Mouse (Mus musculus) layer of hippocampus, adult 9-10 months (tissue): ENCODE data around the gene Rps6ka4.

ENCODE experiments used
- DNase-seq: peaks from one replicate; pipeline ENCODE4 v3.0.0; 2022; ENCODE audit warnings: low spot score

Gene Rps6ka4

GRCm38 (mm10) chr19:6840475-6841291 is at the start of gene Rps6ka4:
Gene Rps6ka4, minus strand, starts transcription at chr19:6840636.
- DNase-seq = no peak

GRCm38 (mm10) chr19:6877965-6878364 is 37.5 kb upstream of the Rps6ka4 start:
- DNase-seq = no peak

GRCm38 (mm10) chr19:6876799-6877198 is 36.4 kb upstream of the Rps6ka4 start:
- no peak for DNase-seq

- no peak for DNase-seq
Measured at GRCm38 (mm10) chr19:6875834-6876233, 35.4 kb upstream of the Rps6ka4 start.

GRCm38 (mm10) chr19:6874257-6874656 is 33.8 kb upstream of the Rps6ka4 start:
- no peak for DNase-seq

GRCm38 (mm10) chr19:6872701-6873100 is 32.3 kb upstream of the Rps6ka4 start:
- no peak for DNase-seq

- DNase-seq = no peak
Measured at GRCm38 (mm10) chr19:6871574-6872271, 31.3 kb upstream of the Rps6ka4 start.

GRCm38 (mm10) chr19:6869355-6869754 is 28.9 kb upstream of the Rps6ka4 start:
- DNase-seq = no peak

- DNase-seq = no peak
Measured at GRCm38 (mm10) chr19:6861451-6861850, 21.0 kb upstream of the Rps6ka4 start.

- DNase-seq = no peak
Measured at GRCm38 (mm10) chr19:6860706-6861105, 20.3 kb upstream of the Rps6ka4 start.

- no peak for DNase-seq
Measured at GRCm38 (mm10) chr19:6859971-6860370, 19.5 kb upstream of the Rps6ka4 start.

- DNase-seq = no peak
Measured at GRCm38 (mm10) chr19:6859032-6859651, 18.7 kb upstream of the Rps6ka4 start.

GRCm38 (mm10) chr19:6858031-6858430 is 17.6 kb upstream of the Rps6ka4 start, which contains the start of gene Ccdc88b:
Gene Ccdc88b, minus strand, starts transcription at chr19:6858211.
- no peak for DNase-seq

GRCm38 (mm10) chr19:6857391-6858005 is 17.1 kb upstream of the Rps6ka4 start:
- no peak for DNase-seq

GRCm38 (mm10) chr19:6857003-6857360 is 16.5 kb upstream of the Rps6ka4 start:
- DNase-seq = no peak

- no peak for DNase-seq
Measured at GRCm38 (mm10) chr19:6856281-6857002, 16.0 kb upstream of the Rps6ka4 start.

GRCm38 (mm10) chr19:6855225-6856031 is 15.0 kb upstream of the Rps6ka4 start:
- no peak for DNase-seq

GRCm38 (mm10) chr19:6854658-6855057 is 14.2 kb upstream of the Rps6ka4 start:
- no peak for DNase-seq

- no peak for DNase-seq
Measured at GRCm38 (mm10) chr19:6853903-6854302, 13.5 kb upstream of the Rps6ka4 start.

GRCm38 (mm10) chr19:6852393-6853305 is 12.2 kb upstream of the Rps6ka4 start:
- no peak for DNase-seq
